Mouse (Mus musculus): Measurements from ENCODE around the gene Hnrnpf.

DNA sequence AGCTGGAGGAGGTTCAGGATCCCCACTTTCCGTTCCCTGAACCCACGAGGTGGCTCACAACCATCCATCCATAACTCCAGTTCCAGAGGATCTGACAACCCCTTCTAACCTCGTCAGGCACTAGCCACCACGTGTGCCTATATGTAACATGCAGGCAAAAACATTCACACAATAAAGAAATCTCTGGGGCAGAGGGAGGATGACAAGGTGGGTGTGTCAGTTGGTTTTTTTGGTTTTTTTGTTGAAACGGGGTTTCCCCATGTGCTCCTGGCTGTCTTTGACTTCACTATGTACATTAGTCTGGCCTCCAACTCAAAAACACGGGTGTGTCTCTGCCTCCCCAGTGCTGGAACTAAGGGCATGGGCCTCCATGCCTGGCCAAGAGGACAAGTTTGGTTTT is 9.9 kb upstream of the Hnrnpf start:
- no peak for TF ChIP-seq CTCF (IDR thresholded peaks at IDR 0.05; ENCODE audit: borderline replicate concordance, control insufficient read depth, extremely low read depth, insufficient read depth, low read length, poor library complexity)
- TF ChIP-seq POLR2A (IDR thresholded peaks at IDR 0.05; ENCODE audit: control insufficient read depth, extremely low read depth, insufficient read depth, low read length, poor library complexity): no peak

Data from thymus, adult 2 months (tissue).